Mouse (Mus musculus) hindbrain, embryonic 15.5 days (tissue): Measurements from ENCODE around the gene Evi5. TPM values are rescaled to one million over a fixed set of nuclear protein-coding genes. Genes with fewer than 3 reads are reported as not detected.

Source experiments
- ATAC-seq: fragments of 200-750 bp; cut with Nextera tagmentation; 2 replicates; pipeline ENCODE4 v1.8.0; 2017; ENCODE audit warnings: low read depth, moderate number of reproducible peaks, moderate TSS enrichment; ENCODE audit not compliant: low FRiP score
- H3K27ac ChIP-seq: fragments of 300-500 bp; sonication (generic); replicated peaks from 2 replicates; pipeline ENCODE4 v1.5.1; 2015; ENCODE audit warnings: mild to moderate bottlenecking, inconsistent platforms
- H3K27me3 ChIP-seq: fragments of 300-500 bp; sonication (generic); 2 replicates; pipeline ENCODE4 v1.6.1; 2015; ENCODE audit warnings: control low read depth, inconsistent platforms
- H3K36me3 ChIP-seq: fragments of 300-500 bp; sonication (generic); 2 replicates; pipeline ENCODE4 v1.6.1; 2015; ENCODE audit warnings: control low read depth, inconsistent platforms
- H3K4me1 ChIP-seq: fragments of 300-500 bp; sonication (generic); replicated peaks from 2 replicates; pipeline ENCODE4 v1.6.1; 2015; ENCODE audit warnings: control low read depth, inconsistent platforms
- H3K4me2 ChIP-seq: fragments of 300-500 bp; sonication (generic); 2 replicates; pipeline ENCODE4 v1.6.1; 2015; ENCODE audit warnings: moderate library complexity, mild to moderate bottlenecking, inconsistent platforms
- H3K4me3 ChIP-seq: fragments of 300-500 bp; sonication (generic); 2 replicates; pipeline ENCODE4 v1.5.1; 2015; ENCODE audit warnings: mild to moderate bottlenecking, inconsistent platforms
- H3K9ac ChIP-seq: fragments of 300-500 bp; sonication (generic); 2 replicates; pipeline ENCODE4 v1.6.1; 2015; ENCODE audit warnings: inconsistent platforms
- H3K9me3 ChIP-seq: fragments of 300-500 bp; sonication (generic); 2 replicates; pipeline ENCODE4 v1.6.1; 2016; ENCODE audit warnings: control low read depth, inconsistent platforms
- WGBS: fragments of 180-500 bp; shearing (Covaris S2); methylation state at CpG from one replicate; pipeline ENCODE4 v1.1.7; 2015; 5-methylcytosine and 5-hydroxymethylcytosine counted together
- polyA plus RNA-seq: library from polyadenylated mRNA; unstranded; fragments of >200 nt; fragmentation: Nextera tagmentation; extraction: Ambion mirVana; gene quantifications from 2 replicates; pipeline ENCODE4 v1.2.1, GENCODE M21; 2015

Evi5 gene
- polyA plus RNA-seq, 1 experiment from 2014 or later, result 54.8 TPM

DNA sequence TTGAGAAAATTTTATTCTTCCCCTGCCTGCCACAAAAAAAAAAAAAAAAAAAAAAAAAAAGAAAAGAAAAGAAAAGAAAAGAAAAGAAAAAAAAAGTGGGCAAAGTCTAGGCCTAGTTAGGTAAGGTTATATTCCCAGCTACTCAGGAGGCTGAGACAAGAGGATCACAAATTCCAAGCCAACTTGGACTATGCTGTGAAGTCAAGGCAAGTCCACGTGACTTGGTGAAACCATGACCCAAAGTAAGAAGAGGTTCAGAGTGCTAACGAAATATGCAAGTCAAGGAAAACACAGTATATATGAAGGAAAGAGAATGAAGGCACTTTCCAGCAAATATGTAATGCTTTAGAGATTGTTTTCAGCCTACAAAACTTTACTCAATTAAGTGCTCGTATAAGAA lies 82.4 kb downstream of the Evi5 start:
- H3K27ac ChIP-seq, result no peak overlapping the region
- WGBS, result 99% methylated on average over 3 of the region's 3 CpGs
- no peaks in the 10 kb centered on the region for H3K27me3 ChIP-seq
- H3K9me3 ChIP-seq, result no peaks in the 10 kb centered on the region
- H3K4me1 ChIP-seq, result no peaks in the 10 kb centered on the region
- no peak overlapping the region for H3K4me3 ChIP-seq
- H3K4me2 ChIP-seq, result no peak overlapping the region
- peaks cover 7% of the 10 kb centered on the region; the same call in 1 of the 2 replicates for H3K36me3 ChIP-seq
- ATAC-seq, result no peak
- no peak overlapping the region for H3K9ac ChIP-seq

DNA sequence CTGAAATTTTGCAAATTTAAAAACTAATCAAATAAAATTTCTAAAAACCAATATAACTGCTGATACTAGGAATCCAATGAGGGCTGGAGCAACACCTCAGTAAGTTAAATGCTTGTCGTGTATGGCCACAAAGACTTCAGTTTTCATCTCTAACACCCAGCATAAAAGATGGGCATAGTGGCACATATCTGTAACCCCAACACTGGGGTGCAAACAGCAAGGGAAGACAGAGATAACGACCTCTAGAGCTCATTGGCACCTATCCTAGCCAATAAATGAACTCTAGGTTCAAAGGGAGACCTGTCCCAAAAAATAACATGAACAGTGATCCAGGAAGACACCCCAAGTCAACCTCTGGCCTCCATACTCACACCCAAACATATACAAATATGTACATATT lies 82.9 kb downstream of the Evi5 start:
- ATAC-seq, result no peak
- H3K4me3 ChIP-seq, result no peak overlapping the region
- H3K9ac ChIP-seq, result no peak overlapping the region
- no peak overlapping the region for H3K27ac ChIP-seq
- H3K27me3 ChIP-seq, result no peaks in the 10 kb centered on the region
- 90% methylated on average over 2 of the region's 2 CpGs for WGBS
- H3K9me3 ChIP-seq, result no peaks in the 10 kb centered on the region
- H3K4me2 ChIP-seq, result no peak overlapping the region
- H3K36me3 ChIP-seq, result peaks cover 7% of the 10 kb centered on the region; the same call in 1 of the 2 replicates
- no peaks in the 10 kb centered on the region for H3K4me1 ChIP-seq

GRCm38 (mm10) chr5:107789492-107789891 lies 85.4 kb downstream of the Evi5 start:
- H3K27me3 ChIP-seq, result no peaks in the 10 kb centered on the region
- H3K36me3 ChIP-seq, result peaks cover 10% of the 10 kb centered on the region; the same call in 1 of the 2 replicates
- no peak overlapping the region for H3K9ac ChIP-seq
- ATAC-seq, result no peak
- H3K9me3 ChIP-seq, result no peaks in the 10 kb centered on the region
- WGBS, result 76% methylated on average over 5 of the region's 5 CpGs
- H3K4me2 ChIP-seq, result no peak overlapping the region
- H3K27ac ChIP-seq, result no peak overlapping the region
- H3K4me3 ChIP-seq, result no peak overlapping the region
- no peaks in the 10 kb centered on the region for H3K4me1 ChIP-seq

DNA sequence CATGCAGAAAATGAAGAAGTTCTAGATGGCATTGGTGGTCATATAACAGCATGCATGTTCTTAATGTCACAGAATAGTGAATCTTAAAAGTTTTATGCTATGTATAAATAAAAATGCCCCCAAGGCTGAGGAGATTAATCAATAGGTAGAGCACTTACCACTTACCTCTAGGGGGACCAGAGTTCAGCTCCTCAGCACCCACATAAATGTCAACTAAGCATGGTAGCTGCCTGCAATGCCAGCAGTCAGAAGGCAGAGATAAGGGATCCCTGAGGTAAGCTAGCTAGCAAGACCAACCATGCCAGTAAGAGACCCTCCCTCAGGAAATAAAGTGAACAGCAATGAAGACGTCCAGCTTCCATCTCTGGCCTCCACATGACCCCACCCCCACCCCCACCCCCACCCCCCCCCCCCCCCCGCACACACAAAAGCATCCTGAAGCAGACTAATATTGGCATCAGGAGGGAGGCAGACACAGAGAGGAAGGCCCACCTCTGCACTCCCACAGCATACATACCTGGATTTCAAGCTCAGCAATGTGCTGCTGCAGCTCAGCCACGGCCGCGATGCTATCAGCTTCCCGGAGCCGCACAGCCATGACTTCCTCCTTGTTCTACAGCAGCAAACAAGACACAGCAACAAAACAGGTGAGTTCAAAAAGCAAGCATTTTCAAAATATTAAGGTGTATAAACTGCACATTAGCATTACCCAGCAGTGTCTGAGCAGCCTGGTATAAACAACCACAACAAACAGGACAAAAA lies 87.0 kb downstream of the Evi5 start:
- no peak for ATAC-seq
- H3K27me3 ChIP-seq, result no peaks in the 10 kb centered on the region
- no peaks in the 10 kb centered on the region for H3K9me3 ChIP-seq
- no peak overlapping the region for H3K9ac ChIP-seq
- no peak overlapping the region for H3K27ac ChIP-seq
- H3K36me3 ChIP-seq, result peaks cover 10% of the 10 kb centered on the region; the same call in 1 of the 2 replicates
- no peak overlapping the region for H3K4me3 ChIP-seq
- no peaks in the 10 kb centered on the region for H3K4me1 ChIP-seq
- 84% methylated on average over 6 of the region's 7 CpGs for WGBS
- H3K4me2 ChIP-seq, result no peak overlapping the region

GRCm38 (mm10) chr5:107782360-107782759 lies 92.5 kb downstream of the Evi5 start:
- Histone ChIP-seq H3K9me3 (no peaks in the 10 kb centered on the region), H3K27me3 (no peaks in the 10 kb centered on the region), H3K4me1 (no peaks in the 10 kb centered on the region), H3K9ac (no peak overlapping the region), H3K4me3 (no peak overlapping the region), H3K27ac (no peak overlapping the region), H3K36me3 (peaks cover 10% of the 10 kb centered on the region; the same call in 1 of the 2 replicates), H3K4me2 (no peak overlapping the region)
- 93% methylated on average over 1 of the region's 1 CpGs for WGBS
- ATAC-seq, result no peak

- H3K9ac ChIP-seq, result no peak overlapping the region
- ATAC-seq, result no peak
- H3K36me3 ChIP-seq, result no peaks in the 10 kb centered on the region
- H3K4me3 ChIP-seq, result no peak overlapping the region
- H3K4me2 ChIP-seq, result no peak overlapping the region
- H3K9me3 ChIP-seq, result no peaks in the 10 kb centered on the region
- H3K27ac ChIP-seq, result no peak overlapping the region
- no peaks in the 10 kb centered on the region for H3K27me3 ChIP-seq
- 92% methylated on average over 3 of the region's 3 CpGs for WGBS
- H3K4me1 ChIP-seq, result no peaks in the 10 kb centered on the region
These were observed 96.1 kb downstream of the Evi5 start for GRCm38 (mm10) chr5:107778763-107779162.

DNA sequence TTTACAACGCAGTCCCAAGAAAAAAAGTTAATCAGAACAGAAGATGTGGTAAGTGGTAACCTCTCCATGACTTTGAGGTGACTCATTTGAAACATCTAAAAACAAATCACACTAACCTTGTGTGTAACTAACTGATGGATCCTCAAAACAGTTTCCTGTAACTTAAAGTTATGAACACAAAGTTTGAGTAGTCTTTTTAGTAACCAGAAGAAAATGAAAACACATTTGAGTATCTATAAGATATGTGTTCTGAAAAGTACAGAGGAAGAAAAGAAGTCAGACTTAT lies 97.4 kb downstream of the Evi5 start:
- no peak overlapping the region for H3K9ac ChIP-seq
- no peak for ATAC-seq
- H3K4me2 ChIP-seq, result no peak overlapping the region
- no peaks in the 10 kb centered on the region for H3K36me3 ChIP-seq
- no peak overlapping the region for H3K4me3 ChIP-seq
- H3K27me3 ChIP-seq, result no peaks in the 10 kb centered on the region
- no peaks in the 10 kb centered on the region for H3K4me1 ChIP-seq
- WGBS, result 92% methylated on average over 1 of the region's 1 CpGs
- no peaks in the 10 kb centered on the region for H3K9me3 ChIP-seq
- H3K27ac ChIP-seq, result no peak overlapping the region

DNA sequence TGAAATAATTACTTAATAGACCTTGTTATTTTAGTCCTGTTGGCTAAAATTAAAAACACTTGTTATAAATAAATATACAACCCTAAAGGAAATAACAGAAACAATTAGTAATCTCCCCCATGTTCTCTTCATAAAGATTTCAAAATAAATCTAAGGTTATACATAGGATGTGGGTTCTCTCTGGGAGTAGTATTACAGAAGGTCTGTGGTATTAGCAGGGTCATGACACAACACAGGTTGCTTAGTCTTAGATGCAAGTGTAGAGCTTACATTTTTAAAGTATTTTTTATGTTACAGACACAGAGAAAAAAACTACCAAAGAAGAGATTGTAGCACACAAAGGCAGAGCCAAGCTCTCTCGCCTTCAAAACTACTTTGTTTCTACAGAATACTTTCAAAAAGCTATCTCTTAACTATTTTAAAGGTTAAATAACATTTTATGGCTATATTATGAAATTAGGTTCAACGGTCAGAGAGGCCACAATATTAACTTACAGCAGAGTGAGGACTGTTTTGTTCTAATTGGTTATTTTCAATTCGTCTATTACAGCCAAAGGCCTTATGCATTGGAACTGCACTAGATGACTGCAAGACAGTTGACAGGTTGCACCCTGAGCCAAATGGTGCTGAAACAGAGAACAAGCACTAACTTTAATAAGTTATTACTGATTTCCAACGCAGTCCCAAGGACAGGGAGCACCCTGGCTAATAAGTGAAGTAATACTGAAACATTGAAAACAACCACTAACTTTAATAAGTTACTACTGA lies 97.9 kb downstream of the Evi5 start:
- WGBS, result 94% methylated on average over 4 of the region's 4 CpGs
- Histone ChIP-seq H3K9ac (no peak overlapping the region), H3K27me3 (no peaks in the 10 kb centered on the region), H3K36me3 (no peaks in the 10 kb centered on the region), H3K4me3 (no peak overlapping the region), H3K27ac (no peak overlapping the region), H3K9me3 (no peaks in the 10 kb centered on the region), H3K4me2 (no peak overlapping the region), H3K4me1 (no peaks in the 10 kb centered on the region)
- no peak for ATAC-seq

GRCm38 (mm10) chr5:107775875-107776274 lies 99.0 kb downstream of the Evi5 start:
- Histone ChIP-seq H3K36me3 (no peaks in the 10 kb centered on the region), H3K27me3 (no peaks in the 10 kb centered on the region), H3K9me3 (no peaks in the 10 kb centered on the region), H3K27ac (no peak overlapping the region), H3K9ac (no peak overlapping the region), H3K4me2 (no peak overlapping the region), H3K4me1 (no peaks in the 10 kb centered on the region), H3K4me3 (no peak overlapping the region)
- ATAC-seq, result no peak
- WGBS, result 98% methylated on average over 1 of the region's 1 CpGs

GRCm38 (mm10) chr5:107772049-107772448 lies 102.9 kb downstream of the Evi5 start:
- Histone ChIP-seq H3K4me2 (no peak overlapping the region), H3K4me1 (no peaks in the 10 kb centered on the region), H3K9me3 (no peaks in the 10 kb centered on the region), H3K36me3 (no peaks in the 10 kb centered on the region), H3K4me3 (no peak overlapping the region), H3K9ac (no peak overlapping the region), H3K27ac (no peak overlapping the region), H3K27me3 (no peaks in the 10 kb centered on the region)
- ATAC-seq, result no peak
- 90% methylated on average over 5 of the region's 5 CpGs for WGBS

DNA sequence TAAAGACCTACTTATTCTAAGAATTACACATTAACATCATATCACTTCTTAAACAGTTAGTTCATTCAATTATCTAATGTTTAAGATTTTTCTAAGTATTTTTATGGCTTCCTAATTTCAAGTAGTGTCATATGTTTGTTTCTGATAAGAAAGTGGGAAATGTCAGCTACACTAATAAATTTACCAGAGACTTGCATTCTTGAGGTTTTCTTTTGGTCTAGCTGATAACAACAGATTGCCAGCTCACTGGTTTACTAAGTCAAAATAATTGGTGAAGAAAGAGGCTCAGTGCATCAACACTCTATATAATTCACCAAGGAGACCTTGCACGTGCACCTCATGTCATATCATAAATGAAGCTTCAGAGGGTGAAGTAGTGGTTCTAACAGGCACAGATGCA lies 106.7 kb downstream of the Evi5 start:
- 100% methylated on average over 1 of the region's 1 CpGs for WGBS

DNA sequence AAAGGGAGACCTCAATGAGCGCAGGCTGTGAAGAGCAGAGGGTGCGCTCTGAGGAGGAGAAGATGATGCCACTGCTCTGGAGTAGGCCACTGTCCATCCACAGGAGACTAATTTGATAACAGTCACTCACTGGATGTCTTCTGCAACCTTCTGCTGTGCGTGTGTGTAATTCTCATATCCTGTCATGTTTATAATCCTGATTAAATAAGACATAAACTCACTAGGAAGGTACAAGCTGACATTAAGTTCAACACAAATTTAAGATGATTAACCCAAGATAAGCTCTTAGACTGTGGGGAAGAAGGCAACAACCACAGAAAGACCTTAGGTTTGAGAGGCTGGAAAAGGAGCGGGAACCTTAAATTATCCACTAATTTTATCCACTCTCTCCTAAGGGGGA lies 109.0 kb downstream of the Evi5 start:
- Histone ChIP-seq H3K27me3 (no peaks in the 10 kb centered on the region), H3K9me3 (no peaks in the 10 kb centered on the region), H3K36me3 (no peaks in the 10 kb centered on the region; the same call in 1 of the 2 replicates), H3K4me1 (no peaks in the 10 kb centered on the region), H3K27ac (no peak overlapping the region), H3K9ac (no peak overlapping the region), H3K4me2 (no peak overlapping the region), H3K4me3 (no peak overlapping the region)
- no peak for ATAC-seq
- 95% methylated on average over 4 of the region's 4 CpGs for WGBS

More for the DNA sequence above, 106.7 kb downstream of the Evi5 start:
- H3K4me1 ChIP-seq, result no peaks in the 10 kb centered on the region
- H3K4me2 ChIP-seq, result no peak overlapping the region
- H3K36me3 ChIP-seq, result no peaks in the 10 kb centered on the region
- H3K9me3 ChIP-seq, result no peaks in the 10 kb centered on the region
- H3K4me3 ChIP-seq, result no peak overlapping the region
- no peak for ATAC-seq
- H3K27me3 ChIP-seq, result no peaks in the 10 kb centered on the region
- H3K27ac ChIP-seq, result no peak overlapping the region
- no peak overlapping the region for H3K9ac ChIP-seq
